Mouse (Mus musculus) megakaryocyte, embryonic 14.5 days (primary cell): ENCODE data around the gene Zap70.

ENCODE experiments used
- FLI1 ChIP-seq: IDR thresholded peaks from 2 replicates; pipeline ENCODE4 v1.6.1; 2012; ENCODE audit warnings: low read length, inconsistent platforms, mixed read lengths
- GATA1 ChIP-seq: IDR thresholded peaks from 3 replicates; pipeline ENCODE4 v1.6.1; 2012; ENCODE audit warnings: mixed read lengths, low read length, inconsistent platforms, borderline replicate concordance

- no peak for TF ChIP-seq GATA1
- TF ChIP-seq FLI1, result no peak
Observed at GRCm38 (mm10) chr1:36824356-36824755, 62.8 kb downstream of the Zap70 start.
